Mouse (Mus musculus) CD4-positive naive resting alpha-beta T cell, adult 57 days (primary cell): Measurements from ENCODE around the gene Nectin4. TPM values are rescaled to one million over a fixed set of nuclear protein-coding genes. Genes with fewer than 3 reads are reported as not detected.

Experiments
- total RNA-seq: library from RNA; stranded (reverse); gene quantifications from one replicate; pipeline ENCODE4 v1.2.4, GENCODE M21; 2023

The Nectin4 gene
- 0.15 TPM for total RNA-seq

GRCm38 (mm10) chr1:171369845-171370556, at the start of gene Nectin4:
Gene Nectin4 (plus strand): TSS chr1:171370099.

GRCm38 (mm10) chr1:171328839-171329432, 41.0 kb upstream of the Nectin4 start, which contains the start of gene Dedd:
Gene Dedd (plus strand): TSS chr1:171329145.

GRCm38 (mm10) chr1:171345225-171346094, 24.4 kb upstream of the Nectin4 start, which contains the start of the genes Nit1 and Pfdn2:
Gene Nit1 (minus strand): TSS chr1:171345646.
Gene Pfdn2 (plus strand): TSS chr1:171345670.

GRCm38 (mm10) chr1:171360656-171361055, 9.2 kb upstream of the Nectin4 start, which contains the start of gene Klhdc9:
Gene Klhdc9 (minus strand): TSS chr1:171360798.

GRCm38 (mm10) chr1:171388376-171389102, 18.6 kb downstream of the Nectin4 start, which contains the start of gene Arhgap30:
Gene Arhgap30 (plus strand): TSS chr1:171388954.

GRCm38 (mm10) chr1:171410947-171411484, 41.1 kb downstream of the Nectin4 start, which contains the start of gene Usf1:
Gene Usf1 (plus strand): TSS chr1:171411313.

GRCm38 (mm10) chr1:171418660-171419059, 48.8 kb downstream of the Nectin4 start, which contains the start of gene Tstd1:
Gene Tstd1 (plus strand): TSS chr1:171418872.

GRCm38 (mm10) chr1:171437264-171438013, 67.5 kb downstream of the Nectin4 start, which contains the start of gene F11r:
Gene F11r (plus strand): TSS chr1:171437535.

Other genes with a start within 250 kb of the Nectin4 start
- 113 TPM for gene Sdhc, start 219.5 kb upstream of the Nectin4 start, total RNA-seq
- not detected for gene Mpz, start 219.4 kb upstream of the Nectin4 start, total RNA-seq
- gene Pcp4l1, start 173.8 kb upstream of the Nectin4 start, total RNA-seq = not detected
- not detected for gene Nr1i3, start 156.1 kb upstream of the Nectin4 start, total RNA-seq
- gene Tomm40l, start 147.6 kb upstream of the Nectin4 start, total RNA-seq = 21.0 TPM
- not detected for gene Apoa2, start 145.0 kb upstream of the Nectin4 start, total RNA-seq
- 15.1 TPM for gene Fcer1g, start 135.7 kb upstream of the Nectin4 start, total RNA-seq
- gene Adamts4, start 119.7 kb upstream of the Nectin4 start, total RNA-seq = not detected
- 115 TPM for gene Ndufs2, start 118.7 kb upstream of the Nectin4 start, total RNA-seq
- gene B4galt3, start 99.8 kb upstream of the Nectin4 start, total RNA-seq = 70.7 TPM
- gene Ppox, start 88.9 kb upstream of the Nectin4 start, total RNA-seq = 52.3 TPM
- gene Usp21, start 82.1 kb upstream of the Nectin4 start, total RNA-seq = 51.6 TPM
- 46.1 TPM for gene Ufc1, start 75.1 kb upstream of the Nectin4 start, total RNA-seq
- 28.3 TPM for gene Dedd, start 41.0 kb upstream of the Nectin4 start, total RNA-seq
- 28.5 TPM for gene Nit1, start 24.5 kb upstream of the Nectin4 start, total RNA-seq
- 69.8 TPM for gene Pfdn2, start 24.4 kb upstream of the Nectin4 start, total RNA-seq
- 0.98 TPM for gene Klhdc9, start 9.3 kb upstream of the Nectin4 start, total RNA-seq
- 202 TPM for gene Arhgap30, start 18.9 kb downstream of the Nectin4 start, total RNA-seq
- gene Usf1, start 41.2 kb downstream of the Nectin4 start, total RNA-seq = 92.7 TPM
- 4.4 TPM for gene Tstd1, start 48.8 kb downstream of the Nectin4 start, total RNA-seq
- gene F11r, start 67.4 kb downstream of the Nectin4 start, total RNA-seq = 1.1 TPM
- gene Alyref2, start 133.4 kb downstream of the Nectin4 start, total RNA-seq = 4.9 TPM
- not detected for gene Itln1, start 165.2 kb downstream of the Nectin4 start, total RNA-seq
- 4.6 TPM for gene Cd244a, start 189.1 kb downstream of the Nectin4 start, total RNA-seq
- gene Ly9, start 237.3 kb downstream of the Nectin4 start, total RNA-seq = 109 TPM